ENCODE assay signal across 11 mouse cellular contexts in genomic region chr4:129141560-129142438, GRCm38 (mm10). TPM values are rescaled to one million over a fixed set of nuclear protein-coding genes. Genes with fewer than 3 reads are reported as not detected.
DNase-seq lines count a peak whose midpoint lies in the region; ATAC-seq and TF ChIP-seq lines count a peak whose summit lies in the region.
"Had no signal": no experiment of that assay in that cellular context is flagged by ENCODE, and none has a peak within 500 bp of the region (broad histone marks: within the 10 kb centered on the region; RNA-seq: fewer than 3 reads in every experiment).

No protein-coding gene starts in this region.

- peaks cover 17% of the 10 kb centered on the region for H3K36me3 ChIP-seq in megakaryocyte, embryonic 14.5 days (replicated peaks; ENCODE audit: low read length)
- no peaks in the 10 kb centered on the region; the same call in none of the 2 replicates for H3K36me3 ChIP-seq in heart, postnatal 0 days (replicated peaks; ENCODE audit: control insufficient read depth, insufficient read depth, low read length)
- no peaks in the 10 kb centered on the region for H3K36me3 ChIP-seq in neural tube, embryonic 14.5 days (ENCODE audit: control insufficient read depth, insufficient read depth, low read length)
- H3K36me3 ChIP-seq: kidney, embryonic 15.5 days had no signal

- WGBS in heart, postnatal 0 days = 38% methylated on average over 17 of the region's 17 CpGs
- WGBS in neural tube, embryonic 14.5 days = 75% methylated on average over 17 of the region's 17 CpGs

- H3K4me2 ChIP-seq in heart, postnatal 0 days (ENCODE audit: low read depth, low read length) = peak overlapping the region; percentile 1; the same call in 1 of the 2 replicates
- no peak overlapping the region for H3K4me2 ChIP-seq in neural tube, embryonic 14.5 days (ENCODE audit: low read depth, low read length)
- H3K4me2 ChIP-seq: kidney, embryonic 15.5 days; lung, embryonic 14.5 days had no signal

- no peak for ATAC-seq in megakaryocyte, adult 5-6 weeks (ENCODE audit: poor library complexity, severe bottlenecking)
- ATAC-seq in heart, postnatal 0 days (ENCODE audit: insufficient read depth, low read depth) = peak; percentile 87
- ATAC-seq in neural tube, embryonic 14.5 days (ENCODE audit: low read depth) = no peak
- no peak for ATAC-seq in frontal cortex, adult (ENCODE audit: low TSS enrichment)
- no peak for ATAC-seq in erythroblast, adult 5-6 weeks (replicated peaks; ENCODE audit: low FRiP score, poor library complexity, severe bottlenecking)

- peaks cover 52% of the 10 kb centered on the region for H3K27me3 ChIP-seq in megakaryocyte, embryonic 14.5 days (replicated peaks)
- H3K27me3 ChIP-seq in heart, postnatal 0 days (ENCODE audit: control insufficient read depth, insufficient read depth, low read length) = peaks cover 4% of the 10 kb centered on the region; the same call in 1 of the 2 replicates
- H3K27me3 ChIP-seq in neural tube, embryonic 14.5 days (ENCODE audit: control insufficient read depth, insufficient read depth, low read length) = no peaks in the 10 kb centered on the region

- peak overlapping the region; percentile 86 for H3K27ac ChIP-seq in heart, postnatal 0 days (ENCODE audit: low read depth)
- peak overlapping the region; percentile 40; the same call in 1 of the 2 replicates for H3K27ac ChIP-seq in neural tube, embryonic 14.5 days (ENCODE audit: low read depth, low read length)
- H3K27ac ChIP-seq: kidney, embryonic 15.5 days had no signal

- H3K4me1 ChIP-seq in megakaryocyte, embryonic 14.5 days = peaks cover 86% of the 10 kb centered on the region
- peaks cover 34% of the 10 kb centered on the region for H3K4me1 ChIP-seq in heart, postnatal 0 days (ENCODE audit: control insufficient read depth, insufficient read depth)
- H3K4me1 ChIP-seq in neural tube, embryonic 14.5 days (ENCODE audit: control insufficient read depth, insufficient read depth, low read length) = peaks cover 18% of the 10 kb centered on the region; the same call in 1 of the 2 replicates

- peak; percentile 82 to 86 for DNase-seq in cerebellum, postnatal 10 days
- DNase-seq in cerebellum, adult 11 months = no peak
- DNase-seq in heart, postnatal 0 days (ENCODE audit: low spot score) = peak; percentile 79
- DNase-seq: lung, embryonic 14.5 days had no signal

- TF ChIP-seq EP300 in heart, postnatal 0 days (IDR thresholded peaks at IDR 0.05; ENCODE audit: low read depth) = peak; percentile 81; the same call in 1 of the 2 replicates

- no peak for TF ChIP-seq CTCF in heart, postnatal 0 days (IDR thresholded peaks at IDR 0.05; ENCODE audit: low read depth)

- H3K4me3 ChIP-seq in megakaryocyte, embryonic 14.5 days (replicated peaks) = peak overlapping the region; percentile 16
- no peak overlapping the region for H3K4me3 ChIP-seq in heart, postnatal 0 days (ENCODE audit: low read depth, low read length)
- H3K4me3 ChIP-seq in neural tube, embryonic 14.5 days (ENCODE audit: low read depth, low read length) = no peak overlapping the region
- H3K4me3 ChIP-seq: kidney, embryonic 15.5 days had no signal

- no peaks in the 10 kb centered on the region for H3K9me3 ChIP-seq in megakaryocyte, embryonic 14.5 days
- H3K9me3 ChIP-seq in heart, postnatal 0 days (replicated peaks; ENCODE audit: control insufficient read depth, low read length) = no peaks in the 10 kb centered on the region
- no peaks in the 10 kb centered on the region for H3K9me3 ChIP-seq in neural tube, embryonic 14.5 days (ENCODE audit: control insufficient read depth, low read length)
- H3K9me3 ChIP-seq: kidney, embryonic 15.5 days had no signal

- H3K9ac ChIP-seq in heart, postnatal 0 days (replicated peaks; ENCODE audit: low read depth, low read length) = 0 out of 2 replicates have a peak overlapping the region, but pooled peaks have one; percentile 18
- H3K9ac ChIP-seq in neural tube, embryonic 14.5 days (replicated peaks; ENCODE audit: low read depth, low read length) = no peak overlapping the region
- H3K9ac ChIP-seq: kidney, embryonic 15.5 days; lung, embryonic 14.5 days had no signal

RNA-seq across cellular contexts. Expression of gene Fndc5, which starts 5.0 kb away (rescaled TPM):
- 0.80 TPM in 1 of 2 replicates, not detected in the other for polyA plus RNA-seq in megakaryocyte, embryonic 14.5 days (2012; ENCODE audit: insufficient read depth, low replicate concordance)
- 0.07 TPM in 2 replicates for total RNA-seq in megakaryocyte, adult 5-6 weeks (2015)
- not detected in 2 replicates for total RNA-seq in megakaryocyte, adult 5-6 weeks (2017)
- total RNA-seq in heart, postnatal 0 days (2014; rRNA removed; ENCODE audit: low replicate concordance) = 41.7 and 71.1 TPM in 2 replicates
- 50.7 and 51.3 TPM in 2 replicates for polyA plus RNA-seq in heart, postnatal 0 days (2015; fragmentation: Nextera tagmentation; extraction: Ambion mirVana)
- polyA plus RNA-seq in neural tube, embryonic 14.5 days (2014; fragmentation: Nextera tagmentation; extraction: Ambion mirVana) = 27.4 and 32.4 TPM in 2 replicates
- not detected in 2 replicates for total RNA-seq in erythroblast, adult 5-6 weeks (2015; ENCODE audit: low replicate concordance)
- not detected in 2 replicates for total RNA-seq in erythroblast, adult 5-6 weeks (2017; ENCODE audit: low replicate concordance)

RNA-seq across cellular contexts. Expression of gene Hpca, which starts 20.0 kb away (rescaled TPM):
- not detected in 2 replicates for polyA plus RNA-seq in megakaryocyte, embryonic 14.5 days (2012; ENCODE audit: insufficient read depth, low replicate concordance)
- total RNA-seq in megakaryocyte, adult 5-6 weeks (2015) = not detected in 2 replicates
- not detected in 2 replicates for total RNA-seq in megakaryocyte, adult 5-6 weeks (2017)
- not detected in 2 replicates for total RNA-seq in heart, postnatal 0 days (2014; rRNA removed; ENCODE audit: low replicate concordance)
- polyA plus RNA-seq in heart, postnatal 0 days (2015; fragmentation: Nextera tagmentation; extraction: Ambion mirVana) = 0.16 and 0.25 TPM in 2 replicates
- polyA plus RNA-seq in neural tube, embryonic 14.5 days (2014; fragmentation: Nextera tagmentation; extraction: Ambion mirVana) = 41.5 and 56.4 TPM in 2 replicates
- not detected in 2 replicates for total RNA-seq in erythroblast, adult 5-6 weeks (2015; ENCODE audit: low replicate concordance)
- not detected in 2 replicates for total RNA-seq in erythroblast, adult 5-6 weeks (2017; ENCODE audit: low replicate concordance)

RNA-seq across cellular contexts. Expression of gene Tmem54, which starts 36.5 kb away (rescaled TPM):
- polyA plus RNA-seq in megakaryocyte, embryonic 14.5 days (2012; ENCODE audit: insufficient read depth, low replicate concordance) = not detected in 2 replicates
- not detected in 2 replicates for total RNA-seq in megakaryocyte, adult 5-6 weeks (2015)
- total RNA-seq in megakaryocyte, adult 5-6 weeks (2017) = not detected in 2 replicates
- total RNA-seq in heart, postnatal 0 days (2014; rRNA removed; ENCODE audit: low replicate concordance) = 1.1 TPM in 1 of 2 replicates, not detected in the other
- polyA plus RNA-seq in heart, postnatal 0 days (2015; fragmentation: Nextera tagmentation; extraction: Ambion mirVana) = not detected in 2 replicates
- polyA plus RNA-seq in neural tube, embryonic 14.5 days (2014; fragmentation: Nextera tagmentation; extraction: Ambion mirVana) = 0.32 TPM in 1 of 2 replicates, not detected in the other
- not detected in 2 replicates for total RNA-seq in erythroblast, adult 5-6 weeks (2015; ENCODE audit: low replicate concordance)
- total RNA-seq in erythroblast, adult 5-6 weeks (2017; ENCODE audit: low replicate concordance) = not detected in 2 replicates
- total RNA-seq: adrenal gland, postnatal 36 days had no signal

RNA-seq across cellular contexts. Expression of gene S100pbp, which starts 47.7 kb away (rescaled TPM):
- polyA plus RNA-seq in megakaryocyte, embryonic 14.5 days (2012; ENCODE audit: insufficient read depth, low replicate concordance) = 0.90 and 2.0 TPM in 2 replicates
- total RNA-seq in megakaryocyte, adult 5-6 weeks (2015) = 28.3 and 37.5 TPM in 2 replicates
- 14.1 and 22.2 TPM in 2 replicates for total RNA-seq in megakaryocyte, adult 5-6 weeks (2017)
- total RNA-seq in heart, postnatal 0 days (2014; rRNA removed; ENCODE audit: low replicate concordance) = 16.0 and 24.5 TPM in 2 replicates
- polyA plus RNA-seq in heart, postnatal 0 days (2015; fragmentation: Nextera tagmentation; extraction: Ambion mirVana) = 5.9 and 6.9 TPM in 2 replicates
- 18.3 and 19.8 TPM in 2 replicates for polyA plus RNA-seq in neural tube, embryonic 14.5 days (2014; fragmentation: Nextera tagmentation; extraction: Ambion mirVana)
- 12.7 and 13.6 TPM in 2 replicates for total RNA-seq in erythroblast, adult 5-6 weeks (2015; ENCODE audit: low replicate concordance)
- total RNA-seq in erythroblast, adult 5-6 weeks (2017; ENCODE audit: low replicate concordance) = 7.5 and 8.7 TPM in 2 replicates

RNA-seq across cellular contexts. Expression of gene Yars, which starts 47.8 kb away (rescaled TPM):
- 2.2 and 17.4 TPM in 2 replicates for polyA plus RNA-seq in megakaryocyte, embryonic 14.5 days (2012; ENCODE audit: insufficient read depth, low replicate concordance)
- total RNA-seq in megakaryocyte, adult 5-6 weeks (2015) = 9.4 and 12.5 TPM in 2 replicates
- total RNA-seq in megakaryocyte, adult 5-6 weeks (2017) = 20.0 and 26.1 TPM in 2 replicates
- 24.7 and 27.3 TPM in 2 replicates for total RNA-seq in heart, postnatal 0 days (2014; rRNA removed; ENCODE audit: low replicate concordance)
- polyA plus RNA-seq in heart, postnatal 0 days (2015; fragmentation: Nextera tagmentation; extraction: Ambion mirVana) = 30.8 and 31.5 TPM in 2 replicates
- polyA plus RNA-seq in neural tube, embryonic 14.5 days (2014; fragmentation: Nextera tagmentation; extraction: Ambion mirVana) = 130 and 134 TPM in 2 replicates
- 4.2 and 11.3 TPM in 2 replicates for total RNA-seq in erythroblast, adult 5-6 weeks (2015; ENCODE audit: low replicate concordance)
- total RNA-seq in erythroblast, adult 5-6 weeks (2017; ENCODE audit: low replicate concordance) = 10.7 and 34.0 TPM in 2 replicates

Comparison
In these comparisons a context has a peak if more than half of its experiments do, and no peak if none do; other contexts are left out.
1. RNA of gene Fndc5, which starts 5.0 kb away (total RNA-seq): 41.7 to 71.1 TPM in heart, postnatal 0 days; 0.07 TPM in megakaryocyte, adult 5-6 weeks and not detected in erythroblast, adult 5-6 weeks; every median in the first group is over 10 times any median in the second.